Mouse (Mus musculus): ENCODE measurements around the gene H1f0.

The H1f0 gene

DNA sequence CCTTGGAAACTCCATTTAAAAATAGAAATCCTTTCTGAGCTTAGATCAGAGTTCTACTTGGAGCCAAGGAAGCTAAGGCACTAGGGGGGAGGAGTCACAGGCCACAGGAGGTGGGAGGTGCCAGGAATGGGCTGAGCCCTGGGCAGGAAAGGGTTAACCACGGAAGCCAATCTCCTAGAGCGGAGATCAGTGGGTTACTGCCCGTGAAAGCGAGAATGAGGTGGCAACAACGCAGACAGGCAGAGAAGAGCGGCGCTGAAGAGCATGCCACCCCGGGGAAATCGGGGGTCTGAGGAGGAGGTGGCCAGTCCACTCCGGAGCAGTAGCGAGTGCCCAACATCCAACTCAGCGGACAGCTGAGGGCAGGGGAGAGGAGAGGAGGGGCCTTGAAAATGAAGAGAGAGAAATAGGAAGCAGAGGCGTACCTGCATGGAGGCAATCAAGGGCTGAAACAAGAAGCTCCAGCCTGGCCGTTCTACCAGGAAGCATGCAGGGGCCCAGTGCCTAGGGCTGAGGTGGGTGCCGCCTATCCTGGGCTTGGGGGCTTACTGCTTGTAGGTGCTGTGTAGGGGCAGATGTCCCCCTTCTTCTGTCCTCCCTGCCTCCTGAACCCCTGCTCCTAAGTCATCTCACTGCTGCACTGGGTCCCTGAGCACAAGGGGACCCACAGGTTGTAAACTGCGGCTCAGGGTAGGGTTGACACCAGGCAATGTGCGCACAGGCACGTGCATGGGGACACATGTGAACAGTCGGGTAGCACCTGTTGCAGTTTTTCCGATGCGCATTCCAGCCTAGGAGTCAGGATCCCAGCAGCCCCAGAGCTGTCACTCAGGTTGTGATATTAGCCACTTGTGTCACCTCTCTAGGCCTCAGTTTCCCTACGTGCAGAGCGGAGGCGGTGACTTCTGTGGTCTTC, 12.5 kb downstream of the H1f0 start:
- DNase-seq, result peak; percentile 63 to 73

DNA sequence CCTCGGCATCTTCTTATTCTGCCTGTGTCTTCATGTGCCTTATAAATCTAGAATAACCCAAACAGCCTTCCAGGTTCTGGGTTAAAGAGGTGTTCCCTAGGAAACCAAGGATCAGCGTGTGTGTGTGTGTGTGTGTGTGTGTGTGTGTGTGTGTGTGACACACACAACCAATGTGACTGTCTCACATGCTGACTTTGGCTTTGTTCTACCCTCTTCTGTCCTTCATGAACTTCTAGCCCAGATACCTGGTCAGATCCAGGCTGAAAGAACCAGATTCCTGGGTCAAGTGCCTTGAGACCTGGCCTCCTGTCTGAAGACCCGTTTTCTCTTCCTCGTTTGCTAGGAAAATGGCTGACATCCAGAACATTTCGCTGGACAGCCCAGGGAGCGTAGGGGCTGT, 13.3 kb downstream of the H1f0 start, which contains the start of gene Galr3:
Gene Galr3 (plus strand): TSS at position 301 of the 400 bp plus-strand sequence.
- DNase-seq, result no peak

DNA sequence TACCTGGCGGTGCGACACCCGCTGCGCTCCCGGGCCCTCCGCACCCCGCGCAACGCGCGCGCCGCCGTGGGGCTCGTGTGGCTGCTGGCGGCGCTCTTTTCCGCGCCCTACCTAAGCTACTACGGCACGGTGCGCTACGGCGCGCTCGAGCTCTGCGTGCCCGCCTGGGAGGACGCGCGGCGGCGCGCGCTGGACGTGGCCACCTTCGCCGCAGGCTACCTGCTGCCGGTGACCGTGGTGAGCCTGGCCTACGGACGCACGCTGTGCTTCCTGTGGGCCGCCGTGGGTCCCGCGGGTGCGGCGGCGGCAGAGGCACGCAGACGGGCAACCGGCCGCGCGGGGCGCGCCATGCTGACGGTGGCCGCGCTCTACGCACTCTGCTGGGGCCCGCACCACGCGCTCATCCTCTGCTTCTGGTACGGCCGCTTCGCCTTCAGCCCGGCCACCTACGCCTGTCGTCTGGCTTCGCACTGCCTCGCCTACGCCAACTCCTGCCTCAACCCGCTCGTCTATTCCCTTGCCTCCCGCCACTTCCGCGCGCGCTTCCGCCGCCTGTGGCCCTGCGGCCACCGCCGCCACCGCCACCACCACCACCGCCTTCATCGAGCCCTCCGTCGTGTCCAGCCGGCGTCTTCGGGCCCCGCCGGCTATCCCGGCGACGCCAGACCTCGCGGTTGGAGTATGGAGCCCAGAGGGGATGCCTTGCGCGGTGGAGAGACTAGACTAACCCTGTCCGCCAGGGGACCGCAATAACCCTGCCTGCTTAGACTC, 14.7 kb downstream of the H1f0 start:
- peak; percentile 37 to 65 for DNase-seq

DNA sequence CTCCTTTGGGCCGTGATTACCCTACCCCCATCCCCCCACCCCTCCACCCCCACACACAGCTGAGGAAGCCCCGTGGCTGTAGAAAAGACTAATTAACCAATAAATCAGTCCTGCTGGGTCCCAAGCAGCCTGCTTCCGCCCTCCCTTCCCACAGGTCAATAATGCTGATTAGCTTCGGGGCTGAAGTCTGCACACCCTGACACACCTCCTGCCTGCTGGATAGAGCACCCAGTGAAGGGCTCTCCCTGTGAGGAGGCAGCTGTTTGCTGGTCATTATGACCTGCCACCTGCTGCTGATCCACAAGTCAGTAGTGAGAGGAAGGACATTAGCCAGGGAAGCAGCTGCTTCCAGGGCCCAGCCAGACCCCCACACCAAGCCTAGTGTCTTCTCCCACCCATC, 16.6 kb downstream of the H1f0 start:
- no peak for DNase-seq

DNA sequence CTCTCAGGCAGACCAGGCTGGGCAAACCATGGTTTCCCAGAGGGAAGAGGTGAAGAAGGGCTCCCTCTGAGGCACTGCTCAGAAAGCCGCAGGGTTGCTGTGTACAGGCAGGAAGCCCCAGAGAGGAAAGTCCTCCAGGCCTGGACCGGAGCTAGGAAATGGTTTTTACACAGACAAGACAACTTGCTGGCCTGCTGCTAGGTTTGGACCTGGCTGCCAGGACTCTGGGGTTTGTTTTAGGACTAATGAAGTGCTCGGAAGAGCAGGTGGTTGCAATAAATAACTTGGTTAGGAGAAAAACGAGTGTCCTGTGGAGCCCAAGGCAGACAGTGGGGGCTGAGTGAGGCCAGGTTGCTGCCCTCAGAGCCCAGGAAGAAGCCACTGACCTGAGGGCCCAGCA, 19.9 kb downstream of the H1f0 start:
- no peak for DNase-seq

DNA sequence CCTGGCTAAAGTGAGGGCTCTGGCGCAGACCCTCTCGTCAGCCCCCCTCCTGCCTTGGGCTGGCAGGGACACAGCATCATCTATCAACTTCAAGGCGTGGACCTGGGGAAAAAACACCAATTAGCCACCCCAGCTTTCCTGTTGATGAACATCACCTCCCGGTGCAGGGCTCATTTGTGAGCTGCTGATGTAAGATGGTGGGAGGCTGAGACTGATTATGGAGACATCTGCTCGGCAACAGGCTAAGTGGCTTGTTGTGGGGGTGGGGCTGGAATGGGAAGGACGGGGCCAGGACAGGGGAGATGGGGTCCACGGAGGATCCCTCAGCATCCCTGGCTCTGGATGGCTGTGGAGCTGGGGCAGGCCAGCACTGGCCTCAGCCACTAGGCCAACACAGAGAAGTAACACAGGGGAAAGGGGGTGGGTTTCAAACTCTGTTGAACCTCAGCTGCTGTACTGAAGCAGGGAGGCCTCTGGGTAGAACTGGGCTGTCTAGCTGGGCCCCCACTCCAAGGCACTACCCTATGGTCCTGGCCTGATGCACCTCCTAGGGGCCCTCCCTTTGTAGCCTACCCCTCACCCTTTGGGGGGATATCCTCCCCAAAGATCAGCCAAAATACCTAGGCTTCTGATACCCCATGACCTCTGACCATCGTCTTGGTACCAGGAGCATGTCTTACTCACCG, 22.1 kb downstream of the H1f0 start:
- no peak for DNase-seq

DNA sequence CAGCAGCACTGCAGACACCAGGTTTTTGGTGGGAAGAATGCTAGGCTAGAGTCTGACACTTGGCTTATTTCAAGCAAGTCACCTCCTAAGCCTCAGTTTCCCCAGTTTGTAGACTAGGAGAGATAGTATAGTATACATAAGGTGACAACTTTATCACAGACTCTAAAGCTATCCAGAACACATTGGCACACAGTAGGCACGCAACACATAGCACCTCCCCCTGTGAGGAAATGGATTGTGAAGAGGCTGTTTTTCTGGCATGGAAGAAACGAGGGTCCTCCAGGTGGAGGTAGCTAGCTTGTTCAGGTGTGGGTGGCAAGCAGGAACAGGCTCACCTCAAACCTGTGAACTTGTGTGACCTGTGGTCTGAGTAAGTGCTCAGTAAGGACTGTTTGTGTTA, 22.7 kb downstream of the H1f0 start:
- DNase-seq, result no peak

DNA sequence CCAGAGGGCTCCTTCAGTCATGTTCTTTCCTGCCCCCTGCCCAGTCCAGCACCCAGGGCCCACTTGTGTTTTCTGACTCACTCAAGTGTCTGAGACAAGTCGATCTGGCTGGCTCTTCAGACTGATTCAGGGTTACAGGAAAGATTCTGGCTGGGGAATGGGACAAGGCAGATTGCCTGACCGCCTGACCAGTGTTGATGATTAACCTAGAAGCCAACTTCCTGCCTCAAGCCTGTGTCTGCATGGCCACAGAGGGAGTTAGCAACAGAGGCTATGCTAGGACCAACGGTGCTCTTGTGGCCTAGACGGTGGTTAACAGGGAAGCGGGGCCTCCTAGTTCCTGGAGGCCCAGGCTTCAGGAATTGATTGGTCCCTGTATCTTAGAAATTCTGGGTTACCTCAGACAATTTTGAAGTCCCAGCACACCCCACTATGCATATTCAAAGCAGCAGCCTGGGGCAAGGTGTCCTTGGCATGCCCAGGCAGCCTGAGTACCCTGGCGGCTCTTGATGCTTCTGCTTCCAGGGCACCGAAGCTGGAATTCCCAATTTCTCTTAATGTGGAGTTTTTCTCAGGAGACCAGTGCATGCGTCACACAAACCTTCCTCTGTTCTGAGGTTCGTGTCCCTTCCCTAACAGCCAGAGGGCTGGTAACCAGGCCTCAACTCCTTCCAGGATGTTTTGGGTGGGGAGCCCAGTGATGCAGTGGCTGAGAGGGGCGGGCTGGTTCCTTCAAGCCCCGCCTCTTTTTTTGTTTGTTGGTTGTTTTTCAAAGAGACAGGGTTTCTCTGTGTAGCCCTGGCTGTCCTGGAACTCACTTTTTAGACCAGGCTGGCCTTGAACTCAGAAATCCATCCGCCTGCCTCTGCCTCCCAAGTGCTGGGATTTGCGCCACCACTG, 23.5 kb downstream of the H1f0 start:
- peak; percentile 56 to 76 for DNase-seq

DNA sequence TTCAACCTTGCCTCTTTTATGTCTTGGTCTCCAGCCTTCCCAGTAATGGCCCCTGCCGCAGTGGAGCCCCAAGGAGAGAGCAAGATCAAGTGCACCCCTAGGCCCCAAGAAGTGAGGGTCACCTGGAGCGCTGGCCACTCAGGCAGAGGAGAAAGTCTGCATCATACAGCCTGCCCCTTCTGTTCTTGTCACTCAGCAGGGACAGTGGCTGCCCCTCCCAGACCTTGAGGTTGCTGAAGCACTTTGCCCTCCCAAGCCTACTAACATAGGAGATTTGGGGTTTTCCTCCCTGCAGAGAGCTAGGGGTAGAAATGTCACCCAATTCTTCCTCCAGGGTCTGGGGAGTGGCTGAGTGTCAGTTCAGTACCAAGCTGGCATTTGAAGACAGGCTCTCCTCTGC, 24.1 kb downstream of the H1f0 start:
- DNase-seq, result no peak

DNA sequence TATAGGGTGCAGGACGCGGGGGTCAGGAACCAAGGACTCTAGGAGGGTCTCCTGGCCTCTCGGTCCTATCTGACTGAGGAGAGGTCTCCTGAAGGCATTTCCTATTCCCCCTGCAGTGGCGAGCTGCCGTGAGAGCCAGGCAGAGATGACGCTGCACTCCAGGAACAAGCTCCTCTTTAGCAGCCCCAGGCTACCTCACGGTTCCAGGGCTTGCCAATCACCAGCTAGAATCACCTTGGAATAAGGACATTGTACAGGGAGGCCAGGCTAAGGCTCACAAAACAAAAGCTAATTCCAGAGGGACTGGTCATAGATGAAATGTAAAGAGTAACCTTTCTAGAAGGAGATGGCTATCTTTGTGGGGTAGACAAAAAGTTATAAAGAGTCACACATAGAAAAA, 28.4 kb downstream of the H1f0 start:
- DNase-seq, result no peak

DNA sequence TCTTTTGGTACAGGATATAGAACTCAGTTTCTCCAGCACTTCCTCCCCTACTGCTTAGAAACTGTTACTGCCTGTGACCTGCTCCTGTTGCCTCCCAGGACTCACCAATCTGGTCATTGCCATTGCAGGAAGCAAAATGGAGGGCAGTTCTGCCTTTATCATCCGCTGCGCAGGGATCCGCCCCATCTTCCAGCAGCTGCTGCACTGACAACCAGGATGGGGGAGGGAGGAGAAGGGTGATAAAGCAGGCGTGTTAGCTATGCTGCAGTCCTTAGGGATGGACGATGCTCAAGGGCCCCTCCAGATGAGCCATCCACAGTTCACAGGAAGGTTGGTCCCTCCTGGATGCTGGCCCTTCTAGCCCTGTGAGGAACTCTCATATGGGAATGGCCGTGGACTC, 29.6 kb downstream of the H1f0 start:
- DNase-seq, result no peak

DNA sequence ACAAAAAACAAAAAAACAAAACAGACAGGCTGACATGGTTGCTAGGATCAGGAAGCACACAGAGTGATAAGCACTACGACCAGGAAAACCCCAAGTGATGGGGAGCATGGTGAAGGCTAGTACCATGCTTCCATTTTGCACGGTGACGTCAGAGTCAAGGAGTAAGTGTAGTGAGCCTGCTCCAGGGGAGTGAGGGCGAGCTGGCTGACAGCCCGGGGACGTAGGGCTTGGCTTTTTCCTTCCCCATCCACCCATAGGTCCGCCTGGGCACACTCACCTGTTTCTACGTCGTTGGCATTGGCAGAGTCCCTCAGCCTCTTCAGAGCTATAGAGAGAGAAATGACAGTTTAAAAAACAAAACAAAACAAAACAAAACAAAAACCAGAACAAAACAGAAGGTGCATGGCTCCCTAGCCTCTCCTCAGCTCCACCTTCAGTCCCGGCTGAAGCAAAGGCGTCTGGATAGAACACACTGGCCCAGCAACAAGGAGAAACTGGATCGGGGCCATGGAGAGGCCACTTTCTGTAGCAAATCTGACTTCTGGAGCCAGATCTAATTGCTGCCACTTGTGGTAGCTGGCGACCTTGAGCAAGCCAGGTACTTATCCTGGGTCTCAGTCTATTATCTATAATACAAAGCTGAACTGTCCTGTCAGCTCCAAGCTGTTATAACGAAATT, 32.8 kb downstream of the H1f0 start:
- DNase-seq, result no peak

DNA sequence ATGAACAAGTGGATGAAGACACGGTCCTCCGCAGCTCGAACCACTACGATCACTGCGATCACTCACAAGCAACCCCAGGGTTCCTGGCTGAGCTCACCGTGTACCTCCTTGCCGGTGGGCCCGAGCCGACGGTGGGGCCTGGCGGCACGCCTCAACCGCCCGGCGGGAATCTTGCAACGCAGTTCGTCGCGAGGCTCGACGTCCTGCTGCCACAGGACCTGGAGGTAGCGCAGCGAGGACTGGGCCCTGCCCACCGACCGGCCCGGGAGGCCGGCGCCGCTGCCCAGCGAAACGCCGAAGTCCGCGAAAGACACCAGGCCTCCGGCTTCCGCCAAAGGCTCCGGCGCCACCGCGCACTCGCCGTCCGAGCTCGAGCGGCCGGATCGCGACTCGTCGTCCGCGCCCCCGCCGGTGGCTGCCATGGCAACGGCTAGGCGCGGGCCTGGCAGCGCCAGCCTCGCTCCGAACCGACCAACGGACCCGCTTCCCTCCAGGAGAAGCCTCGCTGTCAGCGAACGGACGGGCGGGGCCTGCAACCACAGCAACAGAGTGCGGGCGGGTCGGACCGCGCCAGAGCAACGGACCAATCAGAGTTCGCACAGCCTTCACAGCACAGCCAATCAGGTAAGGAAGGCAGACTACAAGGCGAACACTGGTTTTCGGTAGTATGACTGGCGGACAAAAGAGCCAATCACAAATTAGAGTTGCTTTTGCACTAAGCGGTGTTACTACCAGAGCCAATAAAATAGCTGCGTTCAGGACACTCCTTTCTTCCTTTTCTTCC, 34.3 kb downstream of the H1f0 start, which contains the start of gene Ankrd54:
Gene Ankrd54 (minus strand): TSS at position 518 of the 784 bp plus-strand sequence.
- peak; percentile 96 to 98 for DNase-seq

DNA sequence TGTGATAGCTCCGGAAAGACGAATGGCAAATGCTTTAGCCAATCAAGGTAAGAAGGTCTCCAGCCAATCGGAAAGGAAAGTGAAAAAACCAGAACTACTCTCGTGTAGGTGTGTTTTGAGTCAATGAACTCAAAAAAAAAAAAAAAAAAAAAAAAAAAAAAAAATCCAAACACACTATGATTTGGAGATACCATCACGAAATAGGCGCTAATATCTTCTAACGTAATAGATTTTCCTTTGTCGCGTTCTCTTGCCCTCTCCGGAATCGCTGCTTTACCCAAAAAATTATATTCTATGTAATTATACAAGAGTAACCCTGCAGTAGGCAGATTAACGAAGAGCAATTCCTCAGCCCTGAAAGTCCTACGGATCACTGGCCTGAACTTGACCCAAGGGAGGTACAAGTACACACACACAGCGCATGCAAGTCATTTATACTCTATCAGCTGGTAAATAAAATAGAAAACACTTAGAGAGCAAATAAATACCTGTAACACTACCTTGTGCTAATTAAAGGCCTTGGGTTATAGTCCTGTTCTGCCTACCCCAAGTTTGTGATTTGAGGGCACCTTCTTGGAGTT, 35.0 kb downstream of the H1f0 start:
- no peak for DNase-seq

DNA sequence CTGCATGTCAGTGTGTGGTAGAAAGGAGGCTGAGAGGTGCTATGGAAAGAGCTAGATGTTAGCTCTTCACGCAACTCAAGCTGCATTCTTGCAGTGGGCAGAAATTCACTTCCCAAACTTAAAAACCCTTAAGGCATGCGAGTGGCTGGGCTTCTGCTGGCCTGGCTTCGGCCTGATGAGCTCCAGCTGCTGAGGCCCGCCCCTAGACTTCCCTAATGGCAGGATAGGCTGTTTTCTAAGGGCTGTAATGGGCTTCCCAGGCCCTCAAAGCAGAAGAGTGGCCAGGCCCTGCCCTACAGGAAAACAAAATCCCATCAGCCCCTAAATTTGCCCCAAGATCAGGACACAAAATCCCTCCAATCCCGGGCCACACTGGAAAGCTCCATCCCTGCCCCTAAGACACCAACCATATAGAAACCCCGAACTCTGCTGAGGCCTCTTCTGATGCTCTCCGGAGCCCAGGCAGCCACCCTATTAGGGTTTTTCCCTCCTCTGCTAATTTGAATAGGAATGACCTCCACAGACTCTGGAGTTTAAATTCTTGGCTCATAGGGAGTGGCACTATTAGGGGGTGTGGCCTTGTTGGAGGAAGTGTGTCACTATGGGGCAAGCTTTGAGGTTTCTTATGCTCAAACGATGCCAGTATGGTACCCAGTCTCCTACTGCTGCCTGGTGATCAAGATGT, 37.0 kb downstream of the H1f0 start:
- DNase-seq, result peak; percentile 63 to 74

DNA sequence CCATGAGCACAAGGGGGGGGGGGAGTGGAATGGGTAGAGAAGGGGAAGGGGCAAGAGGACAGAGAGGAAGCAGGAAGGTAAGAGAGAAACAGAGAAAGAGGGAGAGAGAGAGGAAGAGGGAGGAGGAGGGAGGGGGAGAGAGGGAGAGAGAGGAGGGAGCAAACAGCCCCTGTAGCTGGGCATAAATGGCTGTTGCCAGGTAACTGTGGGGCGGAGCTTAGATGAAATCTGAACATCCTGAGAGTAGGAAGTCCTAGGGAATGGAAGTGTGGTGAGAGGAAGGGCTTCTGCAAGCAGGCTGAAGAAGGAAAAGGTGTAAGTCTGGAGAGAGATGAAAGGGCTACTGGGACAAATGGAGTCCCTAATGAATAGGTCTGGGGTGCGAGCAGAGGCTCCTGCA, 38.0 kb downstream of the H1f0 start:
- DNase-seq, result peak; percentile 45 to 51

DNA sequence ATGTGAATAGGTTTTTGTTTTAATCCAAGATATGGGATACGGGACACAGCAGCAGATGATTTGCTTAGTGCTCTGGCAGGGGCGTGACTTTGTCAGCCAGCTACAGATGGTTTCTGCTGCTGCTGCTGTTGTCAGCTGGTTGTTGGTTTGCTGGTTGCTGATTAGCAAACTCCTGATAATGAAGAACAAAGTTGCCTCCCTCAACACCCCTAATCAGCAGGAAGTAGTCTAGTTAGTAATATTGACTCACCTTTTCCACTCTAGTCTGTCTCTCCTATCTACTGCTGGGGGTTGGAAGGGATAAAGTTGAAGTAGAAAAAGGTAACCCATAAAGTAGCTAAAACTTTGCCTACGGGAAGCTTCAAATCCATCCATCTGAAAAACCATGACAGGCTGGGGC, 39.4 kb downstream of the H1f0 start:
- DNase-seq, result no peak

DNA sequence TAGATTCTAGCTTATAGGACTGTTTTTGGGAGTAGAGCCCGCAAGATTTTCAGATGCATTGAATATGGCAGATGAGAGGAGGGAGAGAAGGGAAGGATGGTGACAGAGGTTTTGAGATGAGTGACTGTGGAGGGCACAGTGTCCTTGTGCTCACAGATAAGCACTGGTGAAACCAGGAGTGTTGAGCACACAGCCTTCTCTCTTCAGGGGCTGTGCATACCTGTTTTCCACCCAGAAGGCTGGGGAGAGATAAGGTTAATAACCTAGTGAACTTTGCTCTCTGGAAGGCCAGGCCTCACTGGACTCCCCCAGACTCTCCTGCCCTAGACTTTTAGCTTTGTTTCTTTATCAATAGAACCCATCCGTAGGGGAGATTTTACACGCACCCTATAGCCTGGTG, 40.2 kb downstream of the H1f0 start:
- DNase-seq, result no peak
